Mouse (Mus musculus) retina, embryonic 14.5 days (tissue): ENCODE results near the gene Olfr765.
"Not testable (repeated sequence)": the region's sequence is repeated elsewhere in the genome, so short reads cannot be mapped to it uniquely, and the experiment has no call there.

Experiments
- DNase-seq: peaks from one replicate; pipeline ENCODE4 v3.0.0-alpha.2; 2015; ENCODE audit warnings: low spot score

Olfr765 gene

DNA sequence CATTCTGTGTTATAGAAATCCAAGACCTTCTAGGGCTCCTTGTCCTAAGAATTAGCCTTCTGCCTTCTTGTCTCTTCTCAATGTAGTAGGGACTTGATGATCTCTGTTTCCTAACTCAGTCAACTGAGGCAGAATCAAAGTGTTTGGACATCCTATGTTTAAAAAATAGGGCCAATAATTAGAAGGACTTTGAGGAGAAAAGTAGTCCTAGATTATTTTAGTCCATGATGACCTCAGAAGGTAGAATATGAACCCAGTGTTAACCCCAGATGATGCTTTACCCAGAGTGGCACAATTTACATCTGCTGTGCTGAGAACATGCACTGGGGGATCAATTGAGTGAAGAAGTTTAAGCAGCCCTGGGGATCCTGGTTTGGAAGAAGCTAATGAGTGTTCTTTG lies at the start of gene Olfr765:
Gene Olfr765 (minus strand): TSS at position 101 of the 400 bp plus-strand sequence.
- not testable (repeated sequence) for DNase-seq

DNA sequence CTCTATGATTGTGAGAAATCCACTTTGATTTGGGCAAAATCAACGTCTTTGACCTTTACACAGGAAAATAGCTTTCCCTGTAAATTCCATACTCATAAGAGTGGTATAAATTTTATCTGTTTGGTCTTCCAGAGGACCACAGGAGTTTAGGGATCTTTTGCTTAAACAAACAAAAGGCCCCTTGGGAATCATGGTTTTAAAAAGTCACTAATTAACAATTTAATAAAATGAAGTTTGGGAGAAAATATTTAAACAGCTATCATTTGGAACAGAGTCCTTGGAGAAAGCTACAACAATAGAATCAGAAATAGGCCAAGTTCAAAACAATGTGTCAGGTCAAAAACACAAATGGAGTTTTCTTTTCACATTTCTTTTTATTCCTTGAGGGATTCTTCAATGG lies 49.5 kb upstream of the Olfr765 start, which contains the start of gene Olfr768:
Gene Olfr768 (minus strand): TSS at position 101 of the 400 bp plus-strand sequence.
- DNase-seq, result no peak

DNA sequence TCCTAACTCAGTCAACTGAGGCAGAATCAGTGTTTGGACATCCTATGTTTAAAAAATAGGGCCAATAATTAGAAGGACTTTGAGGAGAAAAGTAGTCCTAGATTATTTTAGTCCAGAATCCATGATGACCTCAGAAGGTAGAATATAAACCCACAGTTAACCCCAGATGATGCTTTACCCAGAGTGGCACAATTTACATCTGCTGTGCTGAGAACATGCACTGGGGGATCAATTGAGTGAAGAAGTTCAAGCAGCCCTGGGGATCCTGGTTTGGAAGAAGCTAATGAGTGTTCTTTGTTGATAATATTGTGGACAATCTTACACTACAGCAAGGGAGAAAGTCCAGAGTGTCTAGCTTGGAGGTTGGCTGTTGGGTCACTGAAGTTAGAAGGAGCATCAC lies 33.0 kb upstream of the Olfr765 start, which contains the start of gene Olfr767:
Gene Olfr767 (minus strand): TSS at position 101 of the 400 bp plus-strand sequence.
- not testable (repeated sequence) for DNase-seq

DNA sequence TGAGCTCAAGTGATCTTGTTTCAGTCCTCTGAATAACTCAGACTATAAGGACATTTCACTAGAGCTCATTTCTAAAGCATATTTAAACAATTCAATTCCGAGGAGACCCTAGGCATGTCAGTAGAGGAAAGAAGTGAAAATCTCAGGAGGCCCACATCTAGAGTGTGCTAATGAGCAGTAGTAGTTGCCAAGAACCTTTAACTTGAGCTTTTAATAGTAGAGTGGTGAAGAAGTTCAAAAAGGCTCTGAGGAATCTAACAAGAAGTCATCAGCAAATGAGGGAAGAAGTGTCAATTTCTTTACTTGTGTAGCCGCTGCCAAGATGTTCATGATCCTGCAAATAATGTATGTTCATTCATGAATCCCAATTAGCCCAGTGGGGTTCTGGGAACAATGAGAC lies 19.1 kb upstream of the Olfr765 start, which contains the start of gene Olfr766-ps1:
Gene Olfr766-ps1 (minus strand): TSS at position 101 of the 400 bp plus-strand sequence.
- DNase-seq, result no peak

DNA sequence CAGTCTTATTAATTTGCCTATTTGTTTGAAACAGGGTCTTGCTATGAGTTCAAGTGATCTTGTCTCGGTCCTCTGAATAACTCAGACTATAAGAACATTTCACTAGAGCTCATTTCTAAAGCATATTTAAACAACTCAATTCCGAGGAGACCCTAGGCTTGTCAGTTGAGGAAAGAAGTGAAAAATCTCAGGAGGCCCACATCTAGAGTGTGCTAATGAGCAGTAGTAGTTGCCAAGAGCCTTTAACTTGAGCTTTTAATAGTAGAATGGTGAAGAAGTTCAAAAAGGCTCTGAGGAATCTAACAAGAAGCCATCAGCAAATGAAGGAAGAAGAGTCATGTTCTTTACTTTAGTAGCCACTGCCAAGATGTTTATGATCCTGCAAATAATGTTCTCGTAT lies 10.0 kb downstream of the Olfr765 start, which contains the start of gene Olfr764-ps1:
Gene Olfr764-ps1 (minus strand): TSS at position 101 of the 400 bp plus-strand sequence.
- peak; percentile 0 for DNase-seq

DNA sequence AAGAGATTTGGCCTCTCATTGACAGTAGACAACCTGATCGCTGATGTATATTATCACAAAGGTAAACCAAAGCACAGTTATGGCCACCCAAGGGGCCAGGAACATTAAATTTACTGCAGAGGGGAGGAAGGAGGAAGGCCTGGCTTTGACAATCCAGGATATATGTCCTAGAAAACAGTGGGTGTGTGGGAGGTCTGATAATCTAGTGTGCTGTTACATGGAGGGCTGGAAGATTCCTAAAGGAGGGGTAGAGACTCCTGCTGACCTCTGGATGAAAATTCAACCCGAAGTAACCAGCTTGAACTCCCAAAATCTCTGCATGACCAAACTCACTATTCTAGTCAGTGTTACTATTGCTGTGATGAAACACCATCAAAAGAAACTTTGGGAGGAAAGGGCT lies 21.5 kb downstream of the Olfr765 start:
- DNase-seq, result no peak

DNA sequence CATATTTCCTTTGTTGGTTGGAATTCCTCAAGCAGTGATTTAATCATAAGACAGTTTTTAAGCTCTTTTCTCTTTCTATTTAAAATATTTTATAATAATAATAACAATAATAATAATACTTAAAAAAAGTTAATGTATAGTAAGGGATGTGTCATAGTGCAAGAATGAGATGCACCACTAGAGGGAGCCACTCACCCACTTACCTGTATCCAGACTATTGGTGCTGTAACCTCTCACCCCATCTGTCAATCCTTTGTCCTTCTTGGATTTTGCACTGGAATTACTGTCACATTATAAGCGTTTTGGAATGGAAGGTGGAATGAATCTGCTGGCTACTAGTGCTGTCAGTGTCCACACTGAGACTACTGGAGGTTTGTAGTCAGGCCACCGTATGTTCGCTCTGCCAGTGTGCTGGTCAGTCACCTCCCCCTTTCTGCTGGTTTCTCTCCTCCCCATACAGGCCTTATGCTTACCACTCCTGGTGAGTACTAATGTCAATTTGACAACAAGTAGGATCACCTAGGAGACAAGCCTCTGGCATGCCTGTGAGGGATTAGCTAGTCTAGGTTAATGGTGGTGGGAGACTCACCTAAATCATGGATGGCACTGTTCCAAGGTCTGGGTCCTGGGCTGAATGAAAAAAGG lies 23.7 kb downstream of the Olfr765 start:
- peak; percentile 84 for DNase-seq

DNA sequence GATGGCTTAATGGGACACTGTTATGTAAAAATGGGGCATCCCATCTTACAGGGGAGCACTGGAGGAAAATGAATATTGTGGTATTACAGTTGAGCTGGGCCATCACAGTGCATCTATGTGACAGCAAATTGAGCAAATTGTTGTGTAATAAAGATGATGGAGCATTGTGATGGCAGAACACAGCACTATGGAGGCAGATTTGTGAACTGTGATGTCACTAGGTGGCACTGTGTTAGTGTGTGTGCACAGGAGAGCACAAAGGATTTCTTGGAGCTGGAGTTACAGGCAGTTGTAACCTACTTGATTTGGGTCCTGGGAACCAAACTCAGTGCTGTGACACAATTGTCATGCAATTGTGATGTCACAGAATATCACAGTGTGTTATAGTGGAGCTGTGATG lies 26.5 kb downstream of the Olfr765 start:
- no peak for DNase-seq

DNA sequence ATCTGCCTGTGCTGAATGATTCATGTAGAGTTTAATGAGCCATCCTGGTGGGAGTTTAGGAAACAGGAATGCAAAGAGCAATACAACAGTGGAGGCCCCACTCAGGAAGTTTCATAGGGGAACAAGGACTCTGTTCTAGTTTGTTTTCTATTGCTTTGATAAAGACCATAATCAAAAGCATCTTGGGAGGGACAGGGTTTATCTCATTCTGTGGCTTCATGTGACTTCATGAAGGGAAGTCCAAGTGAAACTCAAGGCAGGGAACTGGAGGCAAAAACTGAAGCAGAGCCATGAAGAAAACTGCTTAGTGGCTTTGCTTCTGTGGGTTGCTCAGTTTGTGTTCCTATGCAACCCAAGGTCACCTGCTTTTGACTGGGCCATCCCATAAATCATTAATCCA lies 35.3 kb downstream of the Olfr765 start:
- DNase-seq, result no peak

DNA sequence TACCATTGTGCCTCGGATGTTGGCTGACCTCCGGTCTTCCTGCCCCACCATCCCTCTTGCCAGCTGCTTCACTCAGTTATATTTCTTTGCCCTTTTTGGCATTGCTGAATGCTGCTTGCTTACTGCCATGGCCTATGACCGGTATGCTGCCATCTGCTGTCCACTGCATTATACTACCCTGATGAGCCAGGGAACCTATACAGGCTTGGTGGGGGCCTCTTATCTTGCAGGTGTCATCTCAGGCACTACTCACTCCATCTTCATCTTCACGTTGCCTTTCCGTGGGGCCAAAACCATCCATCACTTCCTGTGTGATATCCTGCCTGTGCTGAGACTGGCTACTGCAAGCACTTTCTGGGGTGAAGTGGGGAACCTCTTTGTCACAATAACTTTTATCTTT lies 38.3 kb downstream of the Olfr765 start:
- DNase-seq, result not testable (repeated sequence)

DNA sequence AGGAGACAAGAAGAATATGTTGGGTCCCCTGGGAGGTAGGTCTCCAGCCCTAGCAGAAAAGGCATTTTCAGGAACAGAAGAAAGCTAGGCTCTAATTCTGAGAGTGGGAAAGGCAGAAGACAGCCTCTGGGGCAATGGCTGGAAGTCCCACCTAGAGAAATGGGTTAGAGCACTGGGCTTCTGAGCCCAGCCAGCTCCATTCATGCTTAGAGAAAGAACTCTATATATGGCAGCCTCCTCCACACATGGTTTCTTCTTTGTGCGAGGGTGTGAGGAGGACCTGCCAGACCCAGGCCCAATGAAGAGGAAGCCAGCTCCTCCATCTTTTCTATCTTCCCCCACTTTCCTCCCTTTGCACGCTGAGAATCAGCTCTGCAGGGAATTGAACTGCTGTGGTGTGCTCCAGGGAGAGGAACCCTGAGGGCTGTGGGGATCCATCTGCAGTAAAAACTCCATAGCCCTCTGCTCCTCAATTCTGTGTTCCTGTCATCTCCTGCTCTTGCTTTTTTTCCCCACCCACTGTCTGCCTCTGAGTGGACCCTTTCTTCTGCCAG lies 39.4 kb downstream of the Olfr765 start, which contains the start of gene Olfr763:
Gene Olfr763 (plus strand): TSS at position 504 of the 554 bp plus-strand sequence.
- DNase-seq, result no peak

DNA sequence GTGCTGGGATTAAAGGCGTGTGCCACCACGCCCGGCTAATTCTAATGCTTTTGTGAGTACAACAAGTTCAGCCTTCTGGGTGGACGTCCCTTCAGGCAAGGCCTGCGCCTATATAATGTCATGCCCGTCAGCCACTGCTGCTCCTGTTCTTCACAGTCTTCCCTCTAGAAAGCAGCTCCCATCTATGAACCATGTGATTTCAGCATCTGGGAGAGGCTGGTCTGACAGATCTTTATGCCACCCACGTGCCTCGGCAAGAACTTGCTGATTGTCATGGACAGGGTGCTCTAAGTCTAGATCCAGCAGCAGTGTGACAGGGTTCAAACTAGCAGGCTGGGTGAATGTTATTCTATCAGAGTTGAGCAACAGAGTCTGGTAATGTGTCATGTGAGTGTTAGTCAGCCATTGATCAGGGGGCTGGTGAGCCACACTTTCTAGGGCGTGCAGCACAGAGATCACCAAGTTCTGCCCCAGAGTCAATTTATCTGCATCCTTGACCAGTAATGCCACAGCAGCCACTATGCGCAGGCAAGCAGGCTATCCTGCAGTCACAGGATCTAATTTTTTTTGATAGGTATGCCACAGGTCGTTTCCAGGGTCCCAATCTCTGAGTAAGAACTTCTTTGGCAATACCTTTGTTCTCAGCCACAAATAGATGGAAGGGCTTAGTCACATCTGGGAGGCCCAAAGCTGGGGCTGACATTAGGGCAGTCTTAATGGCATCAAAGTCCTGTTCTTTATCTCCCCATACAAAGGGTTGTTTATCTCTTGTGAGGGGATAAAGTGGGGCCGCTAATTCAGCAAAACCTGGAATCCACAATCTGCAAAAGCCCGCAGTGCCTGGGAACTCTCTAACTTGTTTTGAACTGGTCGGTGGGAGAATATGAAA lies 45.5 kb downstream of the Olfr765 start:
- no peak for DNase-seq

DNA sequence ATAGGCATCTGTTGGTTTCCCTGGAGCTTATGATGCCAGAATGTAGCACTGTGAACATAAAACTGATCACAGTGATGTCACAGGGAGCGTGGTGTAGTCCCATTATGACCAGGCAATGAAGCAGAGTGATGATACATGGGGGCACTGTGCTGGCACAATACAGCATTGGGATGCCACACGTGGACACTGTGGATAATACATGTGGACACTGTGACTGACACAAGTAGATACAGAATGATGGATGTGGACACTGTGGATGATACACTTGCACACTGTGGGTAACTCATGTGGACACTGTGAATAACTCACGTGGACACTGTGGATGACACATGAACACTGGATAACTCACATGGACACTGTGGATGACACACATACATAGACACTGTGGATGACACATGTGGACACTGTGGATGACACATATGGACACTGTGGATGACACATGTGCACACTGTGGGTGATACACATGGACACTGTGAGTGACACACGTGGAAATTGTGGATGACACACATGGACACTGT lies 53.2 kb downstream of the Olfr765 start:
- DNase-seq, result no peak

DNA sequence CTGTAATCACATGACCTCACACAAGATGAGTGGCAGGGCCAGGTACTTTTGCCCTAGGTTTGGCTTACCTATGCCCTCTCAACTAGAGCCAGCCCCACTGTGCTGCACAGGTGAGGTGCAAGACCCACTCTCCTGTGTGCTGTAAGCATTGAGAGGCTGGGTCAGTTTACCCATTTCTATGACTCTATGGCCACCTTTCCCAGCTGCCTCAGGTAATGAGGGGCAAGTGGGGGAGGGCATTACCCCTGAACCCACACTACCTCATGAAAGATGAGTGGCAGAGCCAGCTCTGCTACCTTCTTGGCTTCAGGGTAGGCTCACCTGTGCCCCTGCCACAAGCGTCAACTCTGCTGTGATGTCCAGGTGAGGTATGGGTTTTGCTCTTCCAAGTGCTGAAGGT lies 54.0 kb downstream of the Olfr765 start:
- DNase-seq, result no peak
